Mouse (Mus musculus) bone marrow, adult 2 months (tissue): ENCODE results near the gene Pabpn1.

Source experiments
- CTCF ChIP-seq: fragments of 200-500 bp; IDR thresholded peaks from 2 replicates; pipeline ENCODE4 v1.5.1; 2011; ENCODE audit warnings: low read length, control low read depth; ENCODE audit not compliant: control insufficient read depth, insufficient read depth
- POLR2A ChIP-seq: fragments of 200-500 bp; IDR thresholded peaks from 2 replicates; pipeline ENCODE4 v1.6.1; 2011; ENCODE audit warnings: low read depth, mild to moderate bottlenecking, control low read depth, low read length, borderline replicate concordance; ENCODE audit not compliant: control insufficient read depth

- TF ChIP-seq CTCF (no peak), POLR2A (no peak)
Observed at GRCm38 (mm10) chr14:54868026-54868425, 24.3 kb upstream of the Pabpn1 start.
